Mouse (Mus musculus) intestine, embryonic 15.5 days (tissue): ENCODE results near the gene Sgip1. TPM values are rescaled to one million over a fixed set of nuclear protein-coding genes. Genes with fewer than 3 reads are reported as not detected.
A peak's percentile ranks its signal among the peaks of the same experiment; 100 is the strongest.

Experiments used
- ATAC-seq: fragments of 200-750 bp; cut with Nextera tagmentation; 2 replicates; pipeline ENCODE4 v1.8.0; 2017; ENCODE audit warnings: moderate TSS enrichment, moderate library complexity
- H3K27ac ChIP-seq: fragments of 300-500 bp; sonication (generic); 2 replicates; pipeline ENCODE4 v1.5.1; 2015; ENCODE audit warnings: mild to moderate bottlenecking, inconsistent platforms
- H3K27me3 ChIP-seq: fragments of 300-500 bp; sonication (generic); replicated peaks from 2 replicates; pipeline ENCODE4 v1.6.1; 2015; ENCODE audit warnings: inconsistent platforms
- H3K36me3 ChIP-seq: fragments of 300-500 bp; sonication (generic); 2 replicates; pipeline ENCODE4 v1.6.1; 2015; ENCODE audit warnings: inconsistent platforms
- H3K4me1 ChIP-seq: fragments of 300-500 bp; sonication (generic); replicated peaks from 2 replicates; pipeline ENCODE4 v1.6.1; 2015; ENCODE audit warnings: inconsistent platforms
- H3K4me2 ChIP-seq: fragments of 300-500 bp; sonication (generic); replicated peaks from 2 replicates; pipeline ENCODE4 v1.6.1; 2015; ENCODE audit warnings: mild to moderate bottlenecking, inconsistent platforms
- H3K4me3 ChIP-seq: fragments of 300-500 bp; sonication (generic); replicated peaks from 2 replicates; pipeline ENCODE4 v1.5.1; 2015; ENCODE audit warnings: inconsistent platforms
- H3K9ac ChIP-seq: fragments of 300-500 bp; sonication (generic); 2 replicates; pipeline ENCODE4 v1.6.1; 2015; ENCODE audit warnings: inconsistent platforms
- H3K9me3 ChIP-seq: fragments of 300-500 bp; sonication (generic); 2 replicates; pipeline ENCODE4 v1.6.1; 2016; ENCODE audit warnings: inconsistent platforms
- WGBS: fragments of 180-500 bp; shearing (Covaris S2); methylation state at CpG from one replicate; pipeline ENCODE4 v1.1.7; 2015; 5-methylcytosine and 5-hydroxymethylcytosine counted together
- polyA plus RNA-seq: library from polyadenylated mRNA; unstranded; fragments of >200 nt; fragmentation: Nextera tagmentation; extraction: Ambion mirVana; gene quantifications from 2 replicates; pipeline ENCODE4 v1.2.1, GENCODE M21; 2015

The Sgip1 gene
- polyA plus RNA-seq, 1 experiment from 2014 or later, result 9.9 TPM

- H3K9ac ChIP-seq, result no peak overlapping the region
- H3K4me3 ChIP-seq, result no peak overlapping the region
- WGBS, result 49% methylated on average over 7 of the region's 7 CpGs
- no peaks in the 10 kb centered on the region for H3K36me3 ChIP-seq
- H3K4me2 ChIP-seq, result no peak overlapping the region
- 0 out of 2 replicates have a peak, but pooled peaks cover 4% of the 10 kb centered on the region for H3K4me1 ChIP-seq
- H3K27me3 ChIP-seq, result no peaks in the 10 kb centered on the region
- ATAC-seq, result no peak
- no peak overlapping the region for H3K27ac ChIP-seq
- H3K9me3 ChIP-seq, result no peaks in the 10 kb centered on the region
These were observed 42.1 kb downstream of the Sgip1 start for GRCm38 (mm10) chr4:102783063-102783748.

- Histone ChIP-seq H3K36me3 (no peaks in the 10 kb centered on the region), H3K4me3 (no peak overlapping the region), H3K9me3 (no peaks in the 10 kb centered on the region), H3K9ac (no peak overlapping the region), H3K4me2 (no peak overlapping the region), H3K27ac (no peak overlapping the region), H3K27me3 (no peaks in the 10 kb centered on the region), H3K4me1 (0 out of 2 replicates have a peak, but pooled peaks cover 4% of the 10 kb centered on the region)
- WGBS, result 61% methylated on average over 4 of the region's 4 CpGs
- ATAC-seq, result no peak
These were observed 44.1 kb downstream of the Sgip1 start for GRCm38 (mm10) chr4:102785158-102785557.

GRCm38 (mm10) chr4:102792100-102792790 is 51.1 kb downstream of the Sgip1 start:
- 41% methylated on average over 8 of the region's 8 CpGs for WGBS
- no peak overlapping the region for H3K9ac ChIP-seq
- H3K27ac ChIP-seq, result no peak overlapping the region
- no peaks in the 10 kb centered on the region for H3K36me3 ChIP-seq
- H3K4me1 ChIP-seq, result no peaks in the 10 kb centered on the region
- H3K9me3 ChIP-seq, result no peaks in the 10 kb centered on the region
- no peak overlapping the region for H3K4me2 ChIP-seq
- no peaks in the 10 kb centered on the region for H3K27me3 ChIP-seq
- no peak overlapping the region for H3K4me3 ChIP-seq
- ATAC-seq, result no peak

GRCm38 (mm10) chr4:102801471-102801870 is 60.4 kb downstream of the Sgip1 start:
- no peak for ATAC-seq
- no peak overlapping the region for H3K4me3 ChIP-seq
- H3K27me3 ChIP-seq, result no peaks in the 10 kb centered on the region
- no peak overlapping the region for H3K9ac ChIP-seq
- no peaks in the 10 kb centered on the region for H3K9me3 ChIP-seq
- no peak overlapping the region for H3K4me2 ChIP-seq
- no peaks in the 10 kb centered on the region for H3K36me3 ChIP-seq
- 81% methylated on average over 1 of the region's 1 CpGs for WGBS
- no peaks in the 10 kb centered on the region for H3K4me1 ChIP-seq
- no peak overlapping the region for H3K27ac ChIP-seq

GRCm38 (mm10) chr4:102801936-102802335 is 60.8 kb downstream of the Sgip1 start:
- no peaks in the 10 kb centered on the region for H3K9me3 ChIP-seq
- WGBS, result 96% methylated on average over 4 of the region's 4 CpGs
- H3K36me3 ChIP-seq, result no peaks in the 10 kb centered on the region
- no peak for ATAC-seq
- H3K27ac ChIP-seq, result no peak overlapping the region
- H3K4me3 ChIP-seq, result no peak overlapping the region
- H3K4me2 ChIP-seq, result no peak overlapping the region
- no peak overlapping the region for H3K9ac ChIP-seq
- no peaks in the 10 kb centered on the region for H3K27me3 ChIP-seq
- no peaks in the 10 kb centered on the region for H3K4me1 ChIP-seq

- Histone ChIP-seq H3K27ac (no peak overlapping the region), H3K4me2 (no peak overlapping the region), H3K9me3 (no peaks in the 10 kb centered on the region), H3K36me3 (no peaks in the 10 kb centered on the region), H3K9ac (no peak overlapping the region), H3K27me3 (no peaks in the 10 kb centered on the region), H3K4me3 (no peak overlapping the region), H3K4me1 (no peaks in the 10 kb centered on the region)
- WGBS, result 60% methylated on average over 5 of the region's 5 CpGs
- no peak for ATAC-seq
These were observed 63.5 kb downstream of the Sgip1 start for GRCm38 (mm10) chr4:102804611-102805010.

GRCm38 (mm10) chr4:102806987-102807386 is 65.9 kb downstream of the Sgip1 start:
- H3K9ac ChIP-seq, result no peak overlapping the region
- 81% methylated on average over 3 of the region's 3 CpGs for WGBS
- ATAC-seq, result no peak

GRCm38 (mm10) chr4:102808258-102808657 is 67.2 kb downstream of the Sgip1 start:
- no peaks in the 10 kb centered on the region for H3K9me3 ChIP-seq
- H3K36me3 ChIP-seq, result no peaks in the 10 kb centered on the region
- no peak for ATAC-seq
- no peak overlapping the region for H3K4me3 ChIP-seq
- no peak overlapping the region for H3K4me2 ChIP-seq
- H3K27me3 ChIP-seq, result no peaks in the 10 kb centered on the region
- H3K9ac ChIP-seq, result no peak overlapping the region
- no peak overlapping the region for H3K27ac ChIP-seq
- no peaks in the 10 kb centered on the region for H3K4me1 ChIP-seq

More at GRCm38 (mm10) chr4:102806987-102807386, 65.9 kb downstream of the Sgip1 start:
- Histone ChIP-seq H3K9me3 (no peaks in the 10 kb centered on the region), H3K4me1 (no peaks in the 10 kb centered on the region), H3K4me2 (no peak overlapping the region), H3K27me3 (no peaks in the 10 kb centered on the region), H3K27ac (no peak overlapping the region), H3K36me3 (no peaks in the 10 kb centered on the region), H3K4me3 (no peak overlapping the region)

- WGBS, result 71% methylated on average over 4 of the region's 4 CpGs
These were observed 68.2 kb downstream of the Sgip1 start for GRCm38 (mm10) chr4:102809296-102809695.

GRCm38 (mm10) chr4:102810277-102810676 is 69.2 kb downstream of the Sgip1 start:
- no peak overlapping the region for H3K27ac ChIP-seq
- no peaks in the 10 kb centered on the region for H3K36me3 ChIP-seq
- ATAC-seq, result no peak
- H3K4me2 ChIP-seq, result no peak overlapping the region
- WGBS, result 87% methylated on average over 1 of the region's 1 CpGs
- H3K4me1 ChIP-seq, result no peaks in the 10 kb centered on the region
- no peaks in the 10 kb centered on the region for H3K27me3 ChIP-seq
- H3K9ac ChIP-seq, result no peak overlapping the region
- H3K4me3 ChIP-seq, result no peak overlapping the region
- H3K9me3 ChIP-seq, result no peaks in the 10 kb centered on the region

More at GRCm38 (mm10) chr4:102809296-102809695, 68.2 kb downstream of the Sgip1 start:
- Histone ChIP-seq H3K27ac (no peak overlapping the region), H3K9me3 (no peaks in the 10 kb centered on the region), H3K4me2 (no peak overlapping the region), H3K36me3 (no peaks in the 10 kb centered on the region), H3K27me3 (no peaks in the 10 kb centered on the region), H3K4me1 (no peaks in the 10 kb centered on the region), H3K9ac (no peak overlapping the region), H3K4me3 (no peak overlapping the region)
- no peak for ATAC-seq

- no peak overlapping the region for H3K4me3 ChIP-seq
- no peak overlapping the region for H3K4me2 ChIP-seq
- no peaks in the 10 kb centered on the region for H3K36me3 ChIP-seq
- 34% methylated on average over 9 of the region's 9 CpGs for WGBS
- H3K27me3 ChIP-seq, result no peaks in the 10 kb centered on the region
- H3K9me3 ChIP-seq, result no peaks in the 10 kb centered on the region
- H3K9ac ChIP-seq, result no peak overlapping the region
- no peak overlapping the region for H3K27ac ChIP-seq
- no peaks in the 10 kb centered on the region for H3K4me1 ChIP-seq
- ATAC-seq, result peak; percentile 84
These were observed 70.1 kb downstream of the Sgip1 start for GRCm38 (mm10) chr4:102811007-102811805.

- no peaks in the 10 kb centered on the region for H3K4me1 ChIP-seq
- H3K4me2 ChIP-seq, result no peak overlapping the region
- H3K4me3 ChIP-seq, result no peak overlapping the region
- no peaks in the 10 kb centered on the region for H3K9me3 ChIP-seq
- no peak for ATAC-seq
- 70% methylated on average over 8 of the region's 8 CpGs for whole genome bisulfite sequencing
- no peak overlapping the region for H3K27ac ChIP-seq
- no peaks in the 10 kb centered on the region for H3K36me3 ChIP-seq
- H3K9ac ChIP-seq, result no peak overlapping the region
- H3K27me3 ChIP-seq, result no peaks in the 10 kb centered on the region
These were observed 72.2 kb downstream of the Sgip1 start for GRCm38 (mm10) chr4:102813346-102813745.
